Comparison of ENCODE assay signal across 27 mouse cellular contexts in genomic region chr17:30835419-30835818, GRCm38 (mm10).
DNase-seq lines count a peak whose midpoint lies in the region; ATAC-seq and TF ChIP-seq lines count a peak whose summit lies in the region.
"Had no signal": no experiment of that assay in that cellular context is flagged by ENCODE, and none has a peak within 500 bp of the region (broad histone marks: within the 10 kb centered on the region; RNA-seq: fewer than 3 reads in every experiment).

No protein-coding gene starts in this region.

- ATAC-seq in liver, embryonic 12.5 days, result peak; percentile 40; the same call in 1 of the 2 replicates
- no peak for ATAC-seq in liver, embryonic 11.5 days (replicated peaks; ENCODE audit: low FRiP score)
- ATAC-seq in liver, embryonic 14.5 days (ENCODE audit: insufficient read depth), result peak; percentile 52; the same call in 1 of the 2 replicates
- ATAC-seq in activated CD4-positive, CD25-positive, alpha-beta regulatory T cell, adult 4 months, result no peak
- ATAC-seq: forebrain, postnatal 0 days; hindbrain, embryonic 16.5 days; intestine, embryonic 16.5 days; midbrain, embryonic 16.5 days; Patski had no signal

- in situ Hi-C loops in ES-E14 (cut with MboI; ENCODE audit: low sequenced_read_pairs in 2 of 2, unreplicated experiment in 2 of 2), result no loop called here

- WGBS in liver, embryonic 12.5 days (ENCODE audit: insufficient replicate concordance), result 58% methylated on average over 4 of the region's 4 CpGs
- WGBS in liver, embryonic 11.5 days, result 80% methylated on average over 4 of the region's 4 CpGs
- WGBS in liver, embryonic 14.5 days (ENCODE audit: insufficient replicate concordance), result 49% methylated on average over 4 of the region's 4 CpGs

- no peak for DNase-seq in liver, embryonic 11.5 days (ENCODE audit: low spot score)
- no peak for DNase-seq in ES-E14 (ENCODE audit: low read depth, low spot score)
- DNase-seq in brain, adult 2 months (ENCODE audit: low read depth, low spot score), result peak; percentile 10
- DNase-seq in liver, embryonic 14.5 days (ENCODE audit: low read depth in 3 of 3, low spot score in 3 of 3), result peak in 2 of 3 experiments; percentile 24 to 53
- no peak for DNase-seq in embryo, embryonic 11 days
- DNase-seq in right cerebral cortex, postnatal 36 days (ENCODE audit: low spot score in 2 of 2), result no peak
- DNase-seq: adrenal gland, postnatal 10 days; B cell, adult 2 months; cerebellum, adult 11 months; cerebellum, postnatal 10 days; forebrain, postnatal 0 days; heart, postnatal 10 days; kidney, postnatal 25 days; layer of hippocampus, postnatal 36 days; lung, adult 2 months; right cerebral cortex, adult 18-20 months had no signal

- H3K4me2 ChIP-seq in liver, embryonic 12.5 days, result no peak overlapping the region
- H3K4me2 ChIP-seq in liver, embryonic 11.5 days, result no peak overlapping the region
- no peak overlapping the region for H3K4me2 ChIP-seq in liver, embryonic 14.5 days (ENCODE audit: low read depth)
- H3K4me2 ChIP-seq: limb, embryonic 12.5 days; neural tube, embryonic 13.5 days had no signal

- no peak overlapping the region for H3K27ac ChIP-seq in liver, embryonic 12.5 days
- H3K27ac ChIP-seq in liver, embryonic 11.5 days (ENCODE audit: low read depth, low read length), result no peak overlapping the region
- peak overlapping the region; percentile 32; the same call in 1 of the 2 replicates for H3K27ac ChIP-seq in ES-E14 (ENCODE audit: insufficient read depth, low read depth, low read length, poor library complexity, severe bottlenecking)
- H3K27ac ChIP-seq in liver, embryonic 14.5 days, result no peak overlapping the region
- H3K27ac ChIP-seq: hindbrain, embryonic 10.5 days; limb, embryonic 12.5 days; macrophage; neural tube, embryonic 13.5 days had no signal

- no peak overlapping the region for H3K4me3 ChIP-seq in liver, embryonic 12.5 days
- H3K4me3 ChIP-seq in liver, embryonic 11.5 days (ENCODE audit: low read depth, low read length), result no peak overlapping the region
- H3K4me3 ChIP-seq in ES-E14 (ENCODE audit: insufficient read depth in 1 of 2, low read depth in 1 of 2, low read length in 2 of 2, poor library complexity in 1 of 2, severe bottlenecking in 1 of 2), result no peak overlapping the region
- no peak overlapping the region for H3K4me3 ChIP-seq in liver, embryonic 14.5 days (ENCODE audit: insufficient read depth in 1 of 2, low read depth in 2 of 2, low read length in 2 of 2)
- H3K4me3 ChIP-seq: hindbrain, embryonic 10.5 days; limb, embryonic 12.5 days; myocyte; neural tube, embryonic 13.5 days had no signal

- H3K4me1 ChIP-seq in liver, embryonic 12.5 days, result peaks cover 6% of the 10 kb centered on the region
- no peaks in the 10 kb centered on the region for H3K4me1 ChIP-seq in liver, embryonic 11.5 days (replicated peaks; ENCODE audit: control insufficient read depth, insufficient read depth, low read length)
- peaks cover 2 to 22% of the 10 kb centered on the region in 2 experiments; a peak in 2 of 4 replicates for H3K4me1 ChIP-seq in ES-E14 (ENCODE audit: control insufficient read depth in 2 of 2, insufficient read depth in 2 of 2, low read length in 2 of 2, poor library complexity in 1 of 2)
- H3K4me1 ChIP-seq in liver, embryonic 14.5 days (replicated peaks; ENCODE audit: control insufficient read depth in 2 of 2, insufficient read depth in 2 of 2, low read length in 1 of 2), result peaks cover 0 to 6% of the 10 kb centered on the region in 2 experiments; a peak in 1 of 4 replicates
- H3K4me1 ChIP-seq: limb, embryonic 12.5 days; neural tube, embryonic 13.5 days had no signal

- peaks cover 9% of the 10 kb centered on the region; the same call in 1 of the 2 replicates for H3K27me3 ChIP-seq in liver, embryonic 12.5 days (replicated peaks)
- no peaks in the 10 kb centered on the region for H3K27me3 ChIP-seq in liver, embryonic 11.5 days (replicated peaks; ENCODE audit: control insufficient read depth, insufficient read depth, low read length)
- no peaks in the 10 kb centered on the region for H3K27me3 ChIP-seq in liver, embryonic 14.5 days (ENCODE audit: control insufficient read depth, insufficient read depth, low read length)
- H3K27me3 ChIP-seq: limb, embryonic 12.5 days; neural tube, embryonic 13.5 days had no signal

- no peak overlapping the region for H3K9ac ChIP-seq in liver, embryonic 12.5 days
- H3K9ac ChIP-seq in liver, embryonic 11.5 days (ENCODE audit: low read depth, low read length), result no peak overlapping the region
- H3K9ac ChIP-seq in ES-E14 (ENCODE audit: insufficient read depth, low read depth, low read length, poor library complexity, severe bottlenecking), result no peak overlapping the region
- no peak overlapping the region for H3K9ac ChIP-seq in liver, embryonic 14.5 days (replicated peaks)
- H3K9ac ChIP-seq: forebrain, postnatal 0 days; limb, embryonic 12.5 days; neural tube, embryonic 13.5 days had no signal

- no peak for TF ChIP-seq CTCF in liver, embryonic 14.5 days (IDR thresholded peaks at IDR 0.05; ENCODE audit: low read depth)

- H3K36me3 ChIP-seq in liver, embryonic 12.5 days, result no peaks in the 10 kb centered on the region
- H3K36me3 ChIP-seq in liver, embryonic 11.5 days (ENCODE audit: control insufficient read depth, insufficient read depth, low read length), result no peaks in the 10 kb centered on the region
- H3K36me3 ChIP-seq in ES-E14 (ENCODE audit: control insufficient read depth, insufficient read depth, low read length, poor library complexity, severe bottlenecking), result peaks cover 2% of the 10 kb centered on the region; the same call in 1 of the 2 replicates
- no peaks in the 10 kb centered on the region for H3K36me3 ChIP-seq in liver, embryonic 14.5 days (replicated peaks; ENCODE audit: control insufficient read depth, insufficient read depth, low read depth)
- H3K36me3 ChIP-seq: hindbrain, embryonic 10.5 days; limb, embryonic 12.5 days; neural tube, embryonic 13.5 days had no signal

- H3K9me3 ChIP-seq in liver, embryonic 12.5 days (replicated peaks), result 0 out of 2 replicates have a peak, but pooled peaks cover 10% of the 10 kb centered on the region
- H3K9me3 ChIP-seq in liver, embryonic 11.5 days (ENCODE audit: control insufficient read depth, low read length), result no peaks in the 10 kb centered on the region
- no peaks in the 10 kb centered on the region for H3K9me3 ChIP-seq in ES-E14 (ENCODE audit: control insufficient read depth, insufficient read depth, low read depth, low read length)
- H3K9me3 ChIP-seq in liver, embryonic 14.5 days (ENCODE audit: control insufficient read depth, low read length), result no peaks in the 10 kb centered on the region

- no peak for TF ChIP-seq EP300 in liver, embryonic 14.5 days (IDR thresholded peaks at IDR 0.05; ENCODE audit: low read depth)

TF ChIP-seq in ES-E14, 5 proteins besides CTCF, POLR2A, EP300 and RAD21:
- TF ChIP-seq CHD2 (IDR thresholded peaks at IDR 0.05; ENCODE audit: low read depth, low read length) (no peak), MAFK (IDR thresholded peaks at IDR 0.05; ENCODE audit: insufficient read depth, low read depth, low read length) (peak; percentile 97), HCFC1 (IDR thresholded peaks at IDR 0.05; ENCODE audit: borderline replicate concordance, insufficient read depth, low read length) (no peak)

Comparison
In these comparisons a context has a peak if more than half of its experiments do, and no peak if none do; other contexts are left out.
1. ATAC-seq: peak in liver, embryonic 12.5 days (single experiment) and liver, embryonic 14.5 days (single experiment); none in liver, embryonic 11.5 days (single experiment) and activated CD4-positive, CD25-positive, alpha-beta regulatory T cell, adult 4 months (single experiment).
2. DNase-seq: peak in brain, adult 2 months (single experiment) and liver, embryonic 14.5 days (2 of 3); none in liver, embryonic 11.5 days (single experiment), ES-E14 (single experiment), embryo, embryonic 11 days (single experiment) and right cerebral cortex, postnatal 36 days (0 of 2).